Mouse (Mus musculus) MEL (cell line): ENCODE data around the gene Pgm2. TPM values are rescaled to one million over a fixed set of nuclear protein-coding genes. Genes with fewer than 3 reads are reported as not detected.

Experiments used
- DNase-seq: peaks from one replicate; pipeline ENCODE4 v3.0.0; 2011; ENCODE audit warnings: low read depth, low spot score
- H3K27ac ChIP-seq: 2 replicates; pipeline ENCODE4 v1.5.1; 2012; ENCODE audit warnings: low read depth, mild to moderate bottlenecking, control low read depth, low read length, moderate library complexity; ENCODE audit not compliant: control insufficient read depth
- H3K27me3 ChIP-seq, 2 experiments: fragments of 150-350 bp in 1 of 2; sonication (generic) in 1 of 2; 2 replicates each; pipeline ENCODE4 v1.6.1; 2012; ENCODE audit warnings: low read length in 2 of 2, mild to moderate bottlenecking in 2 of 2, improper control_type of control experiment in 1 of 2, moderate library complexity in 1 of 2; ENCODE audit not compliant: insufficient read depth in 2 of 2, control insufficient read depth in 1 of 2
- H3K36me3 ChIP-seq, 2 experiments: 2 replicates each; pipeline ENCODE4 v1.6.1; 2012 to 2014; ENCODE audit warnings: low read length in 2 of 2, improper control_type of control experiment in 1 of 2, inconsistent platforms in 1 of 2, mild to moderate bottlenecking in 1 of 2; ENCODE audit not compliant: insufficient read depth in 2 of 2, control insufficient read depth in 1 of 2
- H3K4me1 ChIP-seq, 2 experiments: fragments of 150-350 bp in 1 of 2; sonication (generic) in 1 of 2; 2 replicates each; pipeline ENCODE4 v1.6.1; 2012; ENCODE audit warnings: low read length in 2 of 2, improper control_type of control experiment in 1 of 2, mild to moderate bottlenecking in 1 of 2; ENCODE audit not compliant: insufficient read depth in 2 of 2, control insufficient read depth in 1 of 2
- H3K4me3 ChIP-seq, 2 experiments: fragments of 150-350 bp in 1 of 2; sonication (generic) in 1 of 2; 2 replicates each; pipeline ENCODE4 v1.5.1; 2012; ENCODE audit warnings: low read depth in 2 of 2, low read length in 2 of 2, mild to moderate bottlenecking in 2 of 2, moderate library complexity in 2 of 2, control low read depth in 1 of 2, improper control_type of control experiment in 1 of 2; ENCODE audit not compliant: control insufficient read depth in 1 of 2, insufficient read depth in 1 of 2
- H3K79me2 ChIP-seq: 2 replicates; pipeline ENCODE4 v1.6.1; 2012; ENCODE audit warnings: mild to moderate bottlenecking, low read length, moderate library complexity; ENCODE audit not compliant: control insufficient read depth, poor library complexity, insufficient read depth
- H3K9ac ChIP-seq: 2 replicates; pipeline ENCODE4 v1.6.1; 2012; ENCODE audit warnings: low read depth, mild to moderate bottlenecking, control low read depth, low read length, moderate library complexity; ENCODE audit not compliant: control insufficient read depth, poor library complexity, severe bottlenecking
- H3K9me3 ChIP-seq: fragments of 150-350 bp; sonication (generic); replicated peaks from 2 replicates; pipeline ENCODE4 v1.6.1; 2012; ENCODE audit warnings: mild to moderate bottlenecking, low read length, improper control_type of control experiment, moderate library complexity; ENCODE audit not compliant: insufficient read depth
- BHLHE40 ChIP-seq: IDR thresholded peaks from 2 replicates; pipeline ENCODE4 v1.6.1; 2012; ENCODE audit warnings: low read depth, mild to moderate bottlenecking, inconsistent platforms, low read length, improper control_type of control experiment, borderline replicate concordance
- CHD1 ChIP-seq: IDR thresholded peaks from 2 replicates; pipeline ENCODE4 v1.6.1; 2012; ENCODE audit warnings: low read depth, mild to moderate bottlenecking, inconsistent platforms, low read length, improper control_type of control experiment
- CTCF ChIP-seq, 3 experiments: IDR thresholded peaks in 2 of 3; conservative IDR thresholded peaks in 1 of 3; 2 replicates each; pipeline ENCODE4 v1.5.1; 2011 to 2012; ENCODE audit warnings: low read length in 3 of 3, low read depth in 2 of 3, mild to moderate bottlenecking in 2 of 3, improper control_type of control experiment in 1 of 3, inconsistent platforms in 1 of 3, mixed read lengths in 1 of 3, moderate library complexity in 1 of 3; ENCODE audit not compliant: control insufficient read depth in 1 of 3, insufficient read depth in 1 of 3, poor library complexity in 1 of 3, severe bottlenecking in 1 of 3
- E2F4 ChIP-seq: IDR thresholded peaks from 2 replicates; pipeline ENCODE4 v1.6.1; 2011; ENCODE audit warnings: low read depth, low read length, improper control_type of control experiment, borderline replicate concordance
- ETS1 ChIP-seq: IDR thresholded peaks from 2 replicates; pipeline ENCODE4 v1.6.1; 2012; ENCODE audit warnings: low read depth, mild to moderate bottlenecking, inconsistent platforms, low read length, improper control_type of control experiment, moderate library complexity
- GABPA ChIP-seq: IDR thresholded peaks from 2 replicates; pipeline ENCODE4 v1.6.1; 2012; ENCODE audit warnings: low read depth, mild to moderate bottlenecking, inconsistent platforms, low read length, improper control_type of control experiment, moderate library complexity
- GATA1 ChIP-seq: IDR thresholded peaks from 2 replicates; pipeline ENCODE4 v1.6.1; 2011; ENCODE audit warnings: low read depth, low read length, improper control_type of control experiment
- HCFC1 ChIP-seq: IDR thresholded peaks from 2 replicates; pipeline ENCODE4 v1.6.1; 2012; ENCODE audit warnings: low read depth, mild to moderate bottlenecking, inconsistent platforms, low read length, improper control_type of control experiment, moderate library complexity
- JUND ChIP-seq: IDR thresholded peaks from 2 replicates; pipeline ENCODE4 v1.6.1; 2011; ENCODE audit warnings: low read depth, mild to moderate bottlenecking, improper control_type of control experiment, low read length
- KAT2A ChIP-seq: conservative IDR thresholded peaks from 2 replicates; pipeline ENCODE4 v1.6.1; 2012; ENCODE audit warnings: low read depth, low read length, improper control_type of control experiment, inconsistent platforms
- MAX ChIP-seq: IDR thresholded peaks from 2 replicates; pipeline ENCODE4 v1.6.1; 2011; ENCODE audit warnings: low read length, improper control_type of control experiment
- MAZ ChIP-seq: IDR thresholded peaks from 2 replicates; pipeline ENCODE4 v1.6.1; 2012; ENCODE audit warnings: low read depth, mild to moderate bottlenecking, inconsistent platforms, low read length, improper control_type of control experiment
- MEF2A ChIP-seq: IDR thresholded peaks from 2 replicates; pipeline ENCODE4 v1.6.1; 2014; ENCODE audit warnings: low read depth, mild to moderate bottlenecking, inconsistent platforms, low read length, improper control_type of control experiment; ENCODE audit not compliant: poor library complexity, insufficient replicate concordance, severe bottlenecking; ENCODE audit errors: extremely low read depth
- MXI1 ChIP-seq: IDR thresholded peaks from 2 replicates; pipeline ENCODE4 v1.6.1; 2011; ENCODE audit warnings: mild to moderate bottlenecking, low read depth, low read length, improper control_type of control experiment
- MYB ChIP-seq: IDR thresholded peaks from 2 replicates; pipeline ENCODE4 v1.6.1; 2011; ENCODE audit warnings: mild to moderate bottlenecking, low read depth, low read length, improper control_type of control experiment
- MYC ChIP-seq: IDR thresholded peaks from 2 replicates; pipeline ENCODE4 v1.6.1; 2011; ENCODE audit warnings: low read depth, mild to moderate bottlenecking, low read length, improper control_type of control experiment, moderate library complexity
- NELFE ChIP-seq: IDR thresholded peaks from 2 replicates; pipeline ENCODE4 v1.6.1; 2011; ENCODE audit warnings: low read depth, low read length, improper control_type of control experiment
- NRF1 ChIP-seq: IDR thresholded peaks from 2 replicates; pipeline ENCODE4 v1.6.1; 2014; ENCODE audit warnings: low read depth, mild to moderate bottlenecking, inconsistent platforms, low read length, improper control_type of control experiment, moderate library complexity; ENCODE audit not compliant: poor library complexity, insufficient read depth, severe bottlenecking
- POLR2A ChIP-seq, 2 experiments: IDR thresholded peaks; 2 replicates each; pipeline ENCODE4 v1.6.1; 2011 to 2012; ENCODE audit warnings: low read length in 2 of 2, mild to moderate bottlenecking in 2 of 2, control low read depth in 1 of 2, improper control_type of control experiment in 1 of 2, low read depth in 1 of 2, moderate library complexity in 1 of 2; ENCODE audit not compliant: control insufficient read depth in 1 of 2, insufficient read depth in 1 of 2, poor library complexity in 1 of 2
- RAD21 ChIP-seq: IDR thresholded peaks from 2 replicates; pipeline ENCODE4 v1.6.1; 2011; ENCODE audit warnings: mild to moderate bottlenecking, low read depth, low read length, improper control_type of control experiment
- RCOR1 ChIP-seq: IDR thresholded peaks from 2 replicates; pipeline ENCODE4 v1.6.1; 2012; ENCODE audit warnings: low read depth, mild to moderate bottlenecking, inconsistent platforms, low read length, improper control_type of control experiment
- SIN3A ChIP-seq: IDR thresholded peaks from 2 replicates; pipeline ENCODE4 v1.6.1; 2012; ENCODE audit warnings: low read length, improper control_type of control experiment, inconsistent platforms
- SMC3 ChIP-seq: IDR thresholded peaks from 2 replicates; pipeline ENCODE4 v1.6.1; 2011; ENCODE audit warnings: low read depth, low read length, improper control_type of control experiment
- TCF12 ChIP-seq: IDR thresholded peaks from 2 replicates; pipeline ENCODE4 v1.6.1; 2014; ENCODE audit warnings: low read depth, mild to moderate bottlenecking, inconsistent platforms, low read length, improper control_type of control experiment, moderate library complexity
- UBTF ChIP-seq: IDR thresholded peaks from 2 replicates; pipeline ENCODE4 v1.6.1; 2012; ENCODE audit warnings: low read depth, mild to moderate bottlenecking, inconsistent platforms, low read length, improper control_type of control experiment, moderate library complexity, borderline replicate concordance; ENCODE audit not compliant: insufficient read depth
- USF2 ChIP-seq, 2 experiments: IDR thresholded peaks; 2 replicates each; pipeline ENCODE4 v1.6.1; 2011 to 2012; ENCODE audit warnings: improper control_type of control experiment in 2 of 2, low read length in 2 of 2, borderline replicate concordance in 1 of 2, inconsistent platforms in 1 of 2, low read depth in 1 of 2, mild to moderate bottlenecking in 1 of 2; ENCODE audit not compliant: insufficient read depth in 1 of 2
- ZC3H11A ChIP-seq: IDR thresholded peaks from 2 replicates; pipeline ENCODE4 v1.6.1; 2012; ENCODE audit warnings: low read depth, mild to moderate bottlenecking, inconsistent platforms, low read length, improper control_type of control experiment
- polyA plus RNA-seq, 2 experiments: library from polyadenylated mRNA; stranded (reverse) in 1 of 2; unstranded in 1 of 2; fragments of >175 nt in 1 of 2; fragments of >200 nt in 1 of 2; gene quantifications; 2 replicates each; pipeline versions ENCODE4 v1.2.1 to v1.2.4; 2012; ENCODE audit warnings: low replicate concordance in 2 of 2, low read depth in 1 of 2; ENCODE audit not compliant: insufficient read length in 2 of 2, insufficient read depth in 1 of 2, missing spikeins in 1 of 2
- total RNA-seq: library from RNA; depleted of rRNA; stranded (reverse); fragments of 300-350 nt; gene quantifications from 2 replicates; pipeline ENCODE4 v1.2.3, GENCODE M21; 2012

Gene Pgm2
- total and polyA plus RNA-seq, 3 experiments, result 22.0 to 64.0 TPM; not detected in 1

GRCm38 (mm10) chr5:64158501-64158900 is 65.8 kb downstream of the Pgm2 start (continued):
- TF ChIP-seq USF2 (IDR thresholded peaks at IDR 0.05; ENCODE audit: borderline replicate concordance in 1 of 2, insufficient read depth in 1 of 2, low read depth in 1 of 2, low read length in 2 of 2) (no peak), MXI1 (peak; percentile 42), RCOR1 (0 out of 2 replicates have a peak, but pooled peaks have one; percentile 30), MAZ (peak; percentile 70; the same call in 1 of the 2 replicates), UBTF (0 out of 2 replicates have a peak, but pooled peaks have one; percentile 60), ETS1 (0 out of 2 replicates have a peak, but pooled peaks have one; percentile 43)
- TF ChIP-seq, all 39 proteins: peak for 14

- DNase-seq, result peak; percentile 76
- H3K27ac ChIP-seq, result peak overlapping the region; percentile 49
- peaks cover 16 to 41% of the 10 kb centered on the region in 2 experiments for H3K4me1 ChIP-seq
- H3K36me3 ChIP-seq, result peaks cover 0 to 26% of the 10 kb centered on the region in 2 experiments; a peak in 2 of 4 replicates
- peaks cover 16% of the 10 kb centered on the region for H3K79me2 ChIP-seq
- TF ChIP-seq MXI1, result peak; percentile 70
- TF ChIP-seq MAZ, result no peak
- TF ChIP-seq GABPA, result no peak
- no peak for TF ChIP-seq CHD1
- TF ChIP-seq BHLHE40, result peak; percentile 32; the same call in 1 of the 2 replicates
- no peak for TF ChIP-seq CTCF (IDR thresholded peaks at IDR 0.05 in 2 of 3, conservative IDR thresholded peaks at IDR 0.05 in 1 of 3; ENCODE audit: control insufficient read depth in 1 of 3, insufficient read depth in 1 of 3, low read depth in 2 of 3, low read length in 3 of 3, poor library complexity in 1 of 3, severe bottlenecking in 1 of 3)
- TF ChIP-seq ETS1, result no peak
- TF ChIP-seq MYC, result peak; percentile 59; the same call in 1 of the 2 replicates
- peak; percentile 32 for TF ChIP-seq NELFE
- TF ChIP-seq NRF1, result no peak
- TF ChIP-seq HCFC1, result 0 out of 2 replicates have a peak, but pooled peaks have one; percentile 3
- TF ChIP-seq MYB, result no peak
- TF ChIP-seq TCF12, result no peak
- TF ChIP-seq MEF2A, result no peak
- no peak for TF ChIP-seq ZC3H11A
- TF ChIP-seq E2F4, result peak; percentile 69; the same call in 1 of the 2 replicates
- 0 out of 2 replicates have a peak, but pooled peaks have one; percentile 8 for TF ChIP-seq SIN3A
- no peak for TF ChIP-seq RAD21
- peak; percentile 90 for TF ChIP-seq JUND
- no peak for TF ChIP-seq RCOR1
- no peak for TF ChIP-seq SMC3
- TF ChIP-seq UBTF, result no peak
- TF ChIP-seq POLR2A (IDR thresholded peaks at IDR 0.05; ENCODE audit: control insufficient read depth in 1 of 2, insufficient read depth in 1 of 2, low read depth in 1 of 2, low read length in 2 of 2, poor library complexity in 1 of 2), result peak in 1 of 2 experiments; percentile 31; a peak in 1 of 4 replicates
- no peak for TF ChIP-seq GATA1
- TF ChIP-seq KAT2A, result no peak
- TF ChIP-seq MAX, result 0 out of 2 replicates have a peak, but pooled peaks have one; percentile 81
- H3K9me3 ChIP-seq, result no peaks in the 10 kb centered on the region
- H3K9ac ChIP-seq, result peak overlapping the region; percentile 90
- H3K4me3 ChIP-seq, result peak overlapping the region; percentile 95 to 96
- no peaks in the 10 kb centered on the region for H3K27me3 ChIP-seq
These were observed 66.5 kb downstream of the Pgm2 start for GRCm38 (mm10) chr5:64159065-64159780.
